Mouse (Mus musculus): ENCODE measurements around the gene Ccser1.

- no peak for TF ChIP-seq POLR2A (IDR thresholded peaks at IDR 0.05; ENCODE audit: extremely low read depth, insufficient read depth, low read length)
- no peak for TF ChIP-seq CTCF (IDR thresholded peaks at IDR 0.05; ENCODE audit: low read depth, low read length)
These were observed 11.7 kb downstream of the Ccser1 start for GRCm38 (mm10) chr6:61191597-61192386.
